ENCODE assay signal across 16 mouse cellular contexts in the genomic region with DNA sequence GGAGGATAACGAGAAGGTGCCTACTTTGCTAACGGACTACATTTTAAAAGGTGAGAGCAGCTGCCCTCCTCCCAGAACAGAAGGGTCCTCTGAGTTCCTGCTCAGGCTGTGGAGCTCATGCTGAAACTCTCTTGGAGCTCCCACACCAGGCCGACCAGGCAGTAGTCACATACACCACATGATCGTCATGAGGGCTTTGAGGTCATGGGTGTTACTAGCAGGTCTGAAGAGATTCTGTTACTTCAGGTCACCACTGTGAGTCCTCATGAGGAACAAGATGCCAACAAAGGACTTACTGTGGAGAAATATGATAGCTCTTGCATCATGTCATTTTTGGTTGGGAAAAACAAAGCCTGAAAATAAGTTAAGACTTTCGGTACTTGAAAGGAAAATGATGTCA. TPM values are rescaled to one million over a fixed set of nuclear protein-coding genes. Genes with fewer than 3 reads are reported as not detected.
DNase-seq lines count a peak whose midpoint lies in the region.
"Had no signal": no experiment of that assay in that cellular context is flagged by ENCODE, and none has a peak within 500 bp of the region (broad histone marks: within the 10 kb centered on the region; RNA-seq: fewer than 3 reads in every experiment).

No protein-coding gene starts in this region.

- DNase-seq in gastrocnemius, adult 18-20 months (ENCODE audit: low spot score): peak; percentile 54
- no peak for DNase-seq in gastrocnemius, postnatal 36 days
- DNase-seq in 416B (ENCODE audit: low read depth) (peak; percentile 19), adipocyte (ENCODE audit: low spot score) (peak; percentile 33)
- peak; percentile 58 for DNase-seq in skeletal muscle tissue, adult 2 months (ENCODE audit: low read depth, low spot score)
- no peak for DNase-seq in cerebellum, adult 18-20 months
- no peak for DNase-seq in ovary, postnatal 14 days (ENCODE audit: low spot score)
- DNase-seq: adrenal gland, adult 2 months; adrenal gland, postnatal 10 days; adrenal gland, postnatal 25 days; cerebellum, adult 11 months; cerebellum, adult 2 months; cerebellum, adult 9-10 months; cerebellum, postnatal 10 days; cerebellum, postnatal 25 days; forebrain, postnatal 0 days had no signal

- intact Hi-C loops in gastrocnemius, postnatal 36 days (cut with DNase I): no loop called here

RNA-seq across cellular contexts. Expression of gene Fez1, which starts 54.6 kb away (rescaled TPM):
- 1 to 10 TPM; 4.0 to 7.0 TPM for total RNA-seq in gastrocnemius, adult 18-20 months (2021)
- total RNA-seq in gastrocnemius, postnatal 36 days (2021): 1 to 10 TPM; 2.8 to 3.6 TPM

Comparison
In these comparisons a context has a peak if more than half of its experiments do, and no peak if none do; other contexts are left out.
1. DNase-seq: peak in gastrocnemius, adult 18-20 months (single experiment), 416B (single experiment), adipocyte (single experiment) and skeletal muscle tissue, adult 2 months (single experiment); none in gastrocnemius, postnatal 36 days (0 of 2), cerebellum, adult 18-20 months (0 of 2) and ovary, postnatal 14 days (single experiment).